ENCODE assay signal across 21 mouse cellular contexts in the genomic region with DNA sequence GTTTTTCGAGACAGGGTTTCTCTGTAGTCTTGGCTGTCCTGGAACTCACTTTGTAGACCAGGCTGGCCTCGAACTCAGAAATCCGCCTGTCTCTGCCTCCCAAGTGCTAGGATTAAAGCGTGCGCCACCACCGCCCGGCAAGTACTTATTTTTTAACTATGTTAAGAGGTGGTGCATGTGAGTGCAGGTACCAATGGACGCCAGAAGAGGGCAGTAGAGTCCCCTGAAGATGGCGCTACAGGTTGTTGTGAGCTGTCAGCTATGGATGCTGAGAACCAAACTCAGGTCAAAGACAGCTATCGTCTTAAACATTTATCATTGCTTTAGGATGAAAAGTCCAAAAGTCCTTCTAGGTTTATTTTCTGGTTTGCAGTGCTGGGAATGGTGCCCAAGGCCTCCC. TPM values are rescaled to one million over a fixed set of nuclear protein-coding genes. Genes with fewer than 3 reads are reported as not detected.
DNase-seq lines count a peak whose midpoint lies in the region; ATAC-seq and TF ChIP-seq lines count a peak whose summit lies in the region.
"Had no signal": no experiment of that assay in that cellular context is flagged by ENCODE, and none has a peak within 500 bp of the region (broad histone marks: within the 10 kb centered on the region; RNA-seq: fewer than 3 reads in every experiment).

No protein-coding gene starts in this region.

- H3K4me3 ChIP-seq in intestine, postnatal 0 days (ENCODE audit: low read depth, low read length) = no peak overlapping the region
- no peak overlapping the region for H3K4me3 ChIP-seq in intestine, embryonic 16.5 days (ENCODE audit: low read length)
- H3K4me3 ChIP-seq in midbrain, postnatal 0 days (ENCODE audit: low read depth, low read length) = no peak overlapping the region
- no peak overlapping the region for H3K4me3 ChIP-seq in midbrain, embryonic 10.5 days
- no peak overlapping the region for H3K4me3 ChIP-seq in hindbrain, embryonic 16.5 days (ENCODE audit: low read length)
- H3K4me3 ChIP-seq: embryonic facial prominence, embryonic 10.5 days; forebrain, embryonic 15.5 days; heart, embryonic 13.5 days; kidney, embryonic 15.5 days had no signal

- H3K27ac ChIP-seq in intestine, postnatal 0 days (ENCODE audit: low read depth, low read length) = no peak overlapping the region
- no peak overlapping the region for H3K27ac ChIP-seq in intestine, embryonic 16.5 days (ENCODE audit: low read length)
- no peak overlapping the region for H3K27ac ChIP-seq in midbrain, postnatal 0 days (ENCODE audit: low read depth, low read length)
- H3K27ac ChIP-seq in midbrain, embryonic 10.5 days (replicated peaks) = no peak overlapping the region
- no peak overlapping the region for H3K27ac ChIP-seq in hindbrain, embryonic 16.5 days (ENCODE audit: low read depth, low read length)
- H3K27ac ChIP-seq: embryonic facial prominence, embryonic 10.5 days; forebrain, embryonic 15.5 days; heart, embryonic 13.5 days; kidney, embryonic 15.5 days had no signal

- no peaks in the 10 kb centered on the region for H3K4me1 ChIP-seq in intestine, postnatal 0 days (replicated peaks; ENCODE audit: control insufficient read depth, insufficient read depth, low read length)
- no peaks in the 10 kb centered on the region for H3K4me1 ChIP-seq in intestine, embryonic 16.5 days (ENCODE audit: control insufficient read depth, insufficient read depth, low read length)
- H3K4me1 ChIP-seq in midbrain, postnatal 0 days (ENCODE audit: insufficient read depth, low read length) = no peaks in the 10 kb centered on the region
- H3K4me1 ChIP-seq in midbrain, embryonic 10.5 days = no peaks in the 10 kb centered on the region
- no peaks in the 10 kb centered on the region for H3K4me1 ChIP-seq in hindbrain, embryonic 16.5 days (ENCODE audit: control insufficient read depth, insufficient read depth, low read depth, low read length)
- H3K4me1 ChIP-seq: embryonic facial prominence, embryonic 10.5 days; heart, embryonic 13.5 days; kidney, embryonic 15.5 days had no signal

- H3K9ac ChIP-seq in intestine, postnatal 0 days (ENCODE audit: low read depth, low read length) = no peak overlapping the region
- H3K9ac ChIP-seq in intestine, embryonic 16.5 days (ENCODE audit: low read depth, low read length) = no peak overlapping the region
- H3K9ac ChIP-seq in midbrain, postnatal 0 days (replicated peaks; ENCODE audit: low read length, poor library complexity, severe bottlenecking) = no peak overlapping the region
- no peak overlapping the region for H3K9ac ChIP-seq in hindbrain, embryonic 16.5 days (ENCODE audit: low read depth, low read length)
- H3K9ac ChIP-seq: forebrain, embryonic 15.5 days; heart, embryonic 13.5 days; kidney, embryonic 15.5 days had no signal

- H3K9me3 ChIP-seq in intestine, postnatal 0 days (ENCODE audit: control insufficient read depth) = no peaks in the 10 kb centered on the region
- no peaks in the 10 kb centered on the region; the same call in 1 of the 2 replicates for H3K9me3 ChIP-seq in intestine, embryonic 16.5 days (ENCODE audit: control insufficient read depth, low read length)
- no peaks in the 10 kb centered on the region for H3K9me3 ChIP-seq in midbrain, postnatal 0 days (ENCODE audit: low read length)
- H3K9me3 ChIP-seq in midbrain, embryonic 10.5 days (replicated peaks) = peaks cover 7% of the 10 kb centered on the region; the same call in 1 of the 2 replicates
- peaks cover 5% of the 10 kb centered on the region for H3K9me3 ChIP-seq in hindbrain, embryonic 16.5 days (ENCODE audit: control insufficient read depth, low read length)
- H3K9me3 ChIP-seq: forebrain, embryonic 15.5 days; heart, embryonic 13.5 days had no signal

- no peaks in the 10 kb centered on the region for H3K27me3 ChIP-seq in intestine, postnatal 0 days (replicated peaks; ENCODE audit: control insufficient read depth, insufficient read depth, low read length)
- no peaks in the 10 kb centered on the region; the same call in 1 of the 2 replicates for H3K27me3 ChIP-seq in intestine, embryonic 16.5 days (replicated peaks; ENCODE audit: control insufficient read depth, insufficient read depth, low read length)
- H3K27me3 ChIP-seq in midbrain, postnatal 0 days (ENCODE audit: insufficient read depth, low read length) = no peaks in the 10 kb centered on the region
- H3K27me3 ChIP-seq in midbrain, embryonic 10.5 days (ENCODE audit: low read depth, poor library complexity, severe bottlenecking) = no peaks in the 10 kb centered on the region
- H3K27me3 ChIP-seq in hindbrain, embryonic 16.5 days (replicated peaks; ENCODE audit: control insufficient read depth, insufficient read depth, low read length) = no peaks in the 10 kb centered on the region
- H3K27me3 ChIP-seq: forebrain, embryonic 15.5 days; kidney, embryonic 15.5 days had no signal

- no peak overlapping the region for H3K4me2 ChIP-seq in intestine, postnatal 0 days (replicated peaks; ENCODE audit: low read depth)
- H3K4me2 ChIP-seq in intestine, embryonic 16.5 days (ENCODE audit: low read depth, low read length) = no peak overlapping the region
- H3K4me2 ChIP-seq in midbrain, postnatal 0 days (ENCODE audit: low read depth, low read length, poor library complexity, severe bottlenecking) = no peak overlapping the region
- no peak overlapping the region for H3K4me2 ChIP-seq in hindbrain, embryonic 16.5 days (ENCODE audit: low read length)
- H3K4me2 ChIP-seq: forebrain, embryonic 15.5 days; heart, embryonic 13.5 days; kidney, embryonic 15.5 days; midbrain, embryonic 11.5 days had no signal

- WGBS in intestine, postnatal 0 days = 89% methylated on average over 10 of the region's 10 CpGs
- WGBS in intestine, embryonic 16.5 days = 87% methylated on average over 10 of the region's 10 CpGs
- WGBS in midbrain, postnatal 0 days = 91% methylated on average over 10 of the region's 10 CpGs
- 86% methylated on average over 10 of the region's 10 CpGs for WGBS in midbrain, embryonic 10.5 days
- 85% methylated on average over 10 of the region's 10 CpGs for WGBS in hindbrain, embryonic 16.5 days

- ATAC-seq in intestine, postnatal 0 days = no peak
- no peak for ATAC-seq in intestine, embryonic 16.5 days
- no peak for ATAC-seq in midbrain, postnatal 0 days (ENCODE audit: low FRiP score)
- no peak for ATAC-seq in hindbrain, embryonic 16.5 days
- ATAC-seq: forebrain, embryonic 15.5 days had no signal

- peak; percentile 26 for TF ChIP-seq CTCF in intestine, postnatal 0 days (IDR thresholded peaks at IDR 0.05; ENCODE audit: low read depth)
- peak; percentile 44 for TF ChIP-seq CTCF in midbrain, postnatal 0 days (IDR thresholded peaks at IDR 0.05)

- H3K36me3 ChIP-seq in intestine, postnatal 0 days (ENCODE audit: control insufficient read depth, insufficient read depth) = no peaks in the 10 kb centered on the region
- no peaks in the 10 kb centered on the region for H3K36me3 ChIP-seq in intestine, embryonic 16.5 days (ENCODE audit: control insufficient read depth, insufficient read depth, low read length)
- peaks cover 7% of the 10 kb centered on the region for H3K36me3 ChIP-seq in midbrain, postnatal 0 days (ENCODE audit: insufficient read depth, low read length)
- 0 out of 2 replicates have a peak, but pooled peaks cover 2% of the 10 kb centered on the region for H3K36me3 ChIP-seq in midbrain, embryonic 10.5 days
- peaks cover 7% of the 10 kb centered on the region; the same call in 1 of the 2 replicates for H3K36me3 ChIP-seq in hindbrain, embryonic 16.5 days (ENCODE audit: control insufficient read depth, insufficient read depth, low read length)
- H3K36me3 ChIP-seq: embryonic facial prominence, embryonic 10.5 days; heart, embryonic 13.5 days; kidney, embryonic 15.5 days had no signal

- no peak for DNase-seq in midbrain, postnatal 0 days (ENCODE audit: low spot score)
- no peak for DNase-seq in midbrain, embryonic 10.5 days (ENCODE audit: low spot score)
- peak; percentile 70 for DNase-seq in ZHBTc4 (ENCODE audit: low read depth, low spot score)
- DNase-seq in spleen, postnatal 14 days (ENCODE audit: low spot score in 2 of 2) = no peak
- DNase-seq: cerebellum, postnatal 25 days; heart, postnatal 36 days; lung, postnatal 36 days; right cerebral cortex, postnatal 14 days; thymus, adult 18-20 months had no signal

RNA-seq across cellular contexts. Expression of gene Radil, which starts 27.3 kb away (rescaled TPM):
- polyA plus RNA-seq in intestine, postnatal 0 days (2015; fragmentation: Nextera tagmentation; extraction: Ambion mirVana) = 0.55 and 0.58 TPM in 2 replicates
- 1.6 and 2.2 TPM in 2 replicates for polyA plus RNA-seq in intestine, embryonic 16.5 days (2015; fragmentation: Nextera tagmentation; extraction: Ambion mirVana)
- 17.0 and 20.4 TPM in 2 replicates for total RNA-seq in midbrain, postnatal 0 days (2014; rRNA removed)
- polyA plus RNA-seq in midbrain, postnatal 0 days (2015; fragmentation: Nextera tagmentation; extraction: Ambion mirVana) = 15.4 and 17.2 TPM in 2 replicates
- 4.9 and 6.1 TPM in 2 replicates for polyA plus RNA-seq in midbrain, embryonic 10.5 days (2016; fragmentation: Nextera tagmentation; extraction: Ambion mirVana)
- 24.3 and 25.0 TPM in 2 replicates for polyA plus RNA-seq in hindbrain, embryonic 16.5 days (2015; fragmentation: Nextera tagmentation; extraction: Ambion mirVana)
- total RNA-seq: granulocyte monocyte progenitor cell, adult 5-6 weeks had no signal

RNA-seq across cellular contexts. Expression of gene Mmd2, which starts 30.4 kb away (rescaled TPM):
- 0.52 and 0.63 TPM in 2 replicates for polyA plus RNA-seq in intestine, postnatal 0 days (2015; fragmentation: Nextera tagmentation; extraction: Ambion mirVana)
- polyA plus RNA-seq in intestine, embryonic 16.5 days (2015; fragmentation: Nextera tagmentation; extraction: Ambion mirVana) = 1.6 and 1.7 TPM in 2 replicates
- total RNA-seq in midbrain, postnatal 0 days (2014; rRNA removed) = 114 and 153 TPM in 2 replicates
- 120 and 137 TPM in 2 replicates for polyA plus RNA-seq in midbrain, postnatal 0 days (2015; fragmentation: Nextera tagmentation; extraction: Ambion mirVana)
- polyA plus RNA-seq in midbrain, embryonic 10.5 days (2016; fragmentation: Nextera tagmentation; extraction: Ambion mirVana) = 4.8 and 7.3 TPM in 2 replicates
- polyA plus RNA-seq in hindbrain, embryonic 16.5 days (2015; fragmentation: Nextera tagmentation; extraction: Ambion mirVana) = 83.8 and 110 TPM in 2 replicates
- total RNA-seq: gastrocnemius, adult 18-20 months; granulocyte monocyte progenitor cell, adult 5-6 weeks had no signal

RNA-seq across cellular contexts. Expression of gene Papolb, which starts 48.3 kb away (rescaled TPM):
- polyA plus RNA-seq in intestine, postnatal 0 days (2015; fragmentation: Nextera tagmentation; extraction: Ambion mirVana) = not detected in 2 replicates
- 0.05 TPM in 1 of 2 replicates, not detected in the other for polyA plus RNA-seq in intestine, embryonic 16.5 days (2015; fragmentation: Nextera tagmentation; extraction: Ambion mirVana)
- total RNA-seq in midbrain, postnatal 0 days (2014; rRNA removed) = 0.66 and 0.85 TPM in 2 replicates
- polyA plus RNA-seq in midbrain, postnatal 0 days (2015; fragmentation: Nextera tagmentation; extraction: Ambion mirVana) = 0.09 and 0.14 TPM in 2 replicates
- 0.15 and 0.20 TPM in 2 replicates for polyA plus RNA-seq in midbrain, embryonic 10.5 days (2016; fragmentation: Nextera tagmentation; extraction: Ambion mirVana)
- 0.15 and 0.16 TPM in 2 replicates for polyA plus RNA-seq in hindbrain, embryonic 16.5 days (2015; fragmentation: Nextera tagmentation; extraction: Ambion mirVana)
- total RNA-seq: granulocyte monocyte progenitor cell, adult 5-6 weeks had no signal
- polyA plus RNA-seq: large intestine, adult 2 months; liver, embryonic 16.5 days had no signal

RNA-seq across cellular contexts. Expression of gene Wipi2, which starts 49.3 kb away (rescaled TPM):
- polyA plus RNA-seq in intestine, postnatal 0 days (2015; fragmentation: Nextera tagmentation; extraction: Ambion mirVana) = 25.5 and 29.4 TPM in 2 replicates
- 33.6 and 33.8 TPM in 2 replicates for polyA plus RNA-seq in intestine, embryonic 16.5 days (2015; fragmentation: Nextera tagmentation; extraction: Ambion mirVana)
- 61.5 and 69.7 TPM in 2 replicates for total RNA-seq in midbrain, postnatal 0 days (2014; rRNA removed)
- 40.0 and 42.3 TPM in 2 replicates for polyA plus RNA-seq in midbrain, postnatal 0 days (2015; fragmentation: Nextera tagmentation; extraction: Ambion mirVana)
- 56.2 and 60.9 TPM in 2 replicates for polyA plus RNA-seq in midbrain, embryonic 10.5 days (2016; fragmentation: Nextera tagmentation; extraction: Ambion mirVana)
- polyA plus RNA-seq in hindbrain, embryonic 16.5 days (2015; fragmentation: Nextera tagmentation; extraction: Ambion mirVana) = 36.8 and 42.0 TPM in 2 replicates

Comparison
In these comparisons a context has a peak if more than half of its experiments do, and no peak if none do; other contexts are left out.
1. RNA of gene Mmd2, which starts 30.4 kb away (polyA plus RNA-seq): 120 to 137 TPM in midbrain, postnatal 0 days and 83.8 to 110 TPM in hindbrain, embryonic 16.5 days; 4.8 to 7.3 TPM in midbrain, embryonic 10.5 days, 1.6 to 1.7 TPM in intestine, embryonic 16.5 days and 0.52 to 0.63 TPM in intestine, postnatal 0 days; every median in the first group is over 10 times any median in the second.